Mouse (Mus musculus): ENCODE results near the gene Degs2. TPM values are rescaled to one million over a fixed set of nuclear protein-coding genes. Genes with fewer than 3 reads are reported as not detected.

Degs2 gene
- polyA plus RNA-seq, 1 experiment from 2014 or later = 2.0 TPM

- no peak for ATAC-seq (ENCODE audit: insufficient number of reproducible peaks, insufficient read depth, low FRiP score, low TSS enrichment)
- Histone ChIP-seq H3K4me1 (no peaks in the 10 kb centered on the region), H3K27ac (no peak overlapping the region), H3K9ac (no peak overlapping the region), H3K27me3 (no peaks in the 10 kb centered on the region), H3K4me2 (replicated peaks) (no peak overlapping the region), H3K36me3 (peaks cover 35% of the 10 kb centered on the region), H3K4me3 (no peak overlapping the region), H3K9me3 (no peaks in the 10 kb centered on the region)
- WGBS = 93% methylated on average over 1 of the region's 1 CpGs
Measured at GRCm38 (mm10) chr12:108646234-108646633, 55.9 kb downstream of the Degs2 start.

- no peak for ATAC-seq (ENCODE audit: insufficient number of reproducible peaks, insufficient read depth, low FRiP score, low TSS enrichment)
Measured at GRCm38 (mm10) chr12:108642019-108642418, 60.1 kb downstream of the Degs2 start.

GRCm38 (mm10) chr12:108639126-108639525 is 63.0 kb downstream of the Degs2 start:
- Histone ChIP-seq H3K4me1 (no peaks in the 10 kb centered on the region), H3K36me3 (no peaks in the 10 kb centered on the region), H3K4me3 (no peak overlapping the region), H3K9me3 (no peaks in the 10 kb centered on the region), H3K9ac (no peak overlapping the region), H3K27me3 (no peaks in the 10 kb centered on the region), H3K27ac (no peak overlapping the region), H3K4me2 (replicated peaks) (no peak overlapping the region)
- no peak for ATAC-seq (ENCODE audit: insufficient number of reproducible peaks, insufficient read depth, low FRiP score, low TSS enrichment)
- WGBS = 89% methylated on average over 3 of the region's 3 CpGs

More at GRCm38 (mm10) chr12:108642019-108642418, 60.1 kb downstream of the Degs2 start:
- H3K9ac ChIP-seq = no peak overlapping the region
- no peak overlapping the region for H3K27ac ChIP-seq
- H3K36me3 ChIP-seq = no peaks in the 10 kb centered on the region
- no peak overlapping the region for H3K4me2 ChIP-seq (replicated peaks)
- H3K27me3 ChIP-seq = no peaks in the 10 kb centered on the region
- no peaks in the 10 kb centered on the region for H3K4me1 ChIP-seq
- H3K4me3 ChIP-seq = no peak overlapping the region
- H3K9me3 ChIP-seq = no peaks in the 10 kb centered on the region
- WGBS = 92% methylated on average over 3 of the region's 3 CpGs

GRCm38 (mm10) chr12:108637440-108637839 is 64.7 kb downstream of the Degs2 start:
- Histone ChIP-seq H3K4me2 (replicated peaks) (no peak overlapping the region), H3K4me1 (no peaks in the 10 kb centered on the region), H3K9me3 (no peaks in the 10 kb centered on the region), H3K27me3 (no peaks in the 10 kb centered on the region), H3K36me3 (0 out of 2 replicates have a peak, but pooled peaks cover 4% of the 10 kb centered on the region), H3K4me3 (no peak overlapping the region), H3K27ac (no peak overlapping the region), H3K9ac (no peak overlapping the region)
- WGBS = 93% methylated on average over 5 of the region's 5 CpGs
- ATAC-seq (ENCODE audit: insufficient number of reproducible peaks, insufficient read depth, low FRiP score, low TSS enrichment) = no peak

GRCm38 (mm10) chr12:108635501-108635900 is 66.6 kb downstream of the Degs2 start:
- WGBS = 86% methylated on average over 4 of the region's 4 CpGs
- Histone ChIP-seq H3K9ac (no peak overlapping the region), H3K4me1 (no peaks in the 10 kb centered on the region), H3K27me3 (no peaks in the 10 kb centered on the region), H3K4me3 (no peak overlapping the region), H3K36me3 (0 out of 2 replicates have a peak, but pooled peaks cover 4% of the 10 kb centered on the region), H3K27ac (no peak overlapping the region), H3K4me2 (replicated peaks) (no peak overlapping the region), H3K9me3 (no peaks in the 10 kb centered on the region)
- no peak for ATAC-seq (ENCODE audit: insufficient number of reproducible peaks, insufficient read depth, low FRiP score, low TSS enrichment)

GRCm38 (mm10) chr12:108634031-108634430 is 68.1 kb downstream of the Degs2 start:
- H3K27ac ChIP-seq = no peak overlapping the region
- 89% methylated on average over 1 of the region's 1 CpGs for WGBS
- H3K27me3 ChIP-seq = no peaks in the 10 kb centered on the region
- no peak overlapping the region for H3K4me2 ChIP-seq (replicated peaks)
- no peak for ATAC-seq (ENCODE audit: insufficient number of reproducible peaks, insufficient read depth, low FRiP score, low TSS enrichment)
- H3K36me3 ChIP-seq = 0 out of 2 replicates have a peak, but pooled peaks cover 4% of the 10 kb centered on the region
- no peaks in the 10 kb centered on the region for H3K4me1 ChIP-seq
- H3K4me3 ChIP-seq = no peak overlapping the region
- H3K9ac ChIP-seq = no peak overlapping the region
- H3K9me3 ChIP-seq = no peaks in the 10 kb centered on the region

GRCm38 (mm10) chr12:108632501-108632900 is 69.6 kb downstream of the Degs2 start:
- Histone ChIP-seq H3K9me3 (no peaks in the 10 kb centered on the region), H3K9ac (no peak overlapping the region), H3K36me3 (0 out of 2 replicates have a peak, but pooled peaks cover 4% of the 10 kb centered on the region), H3K4me3 (no peak overlapping the region), H3K4me2 (replicated peaks) (no peak overlapping the region), H3K27ac (no peak overlapping the region), H3K27me3 (no peaks in the 10 kb centered on the region), H3K4me1 (no peaks in the 10 kb centered on the region)
- no peak for ATAC-seq (ENCODE audit: insufficient number of reproducible peaks, insufficient read depth, low FRiP score, low TSS enrichment)

GRCm38 (mm10) chr12:108630741-108631688 is 71.1 kb downstream of the Degs2 start:
- ATAC-seq (ENCODE audit: insufficient number of reproducible peaks, insufficient read depth, low FRiP score, low TSS enrichment) = no peak
- 87% methylated on average over 6 of the region's 6 CpGs for WGBS
- no peak overlapping the region for H3K9ac ChIP-seq

GRCm38 (mm10) chr12:108629556-108629955 is 72.6 kb downstream of the Degs2 start:
- Histone ChIP-seq H3K27me3 (no peaks in the 10 kb centered on the region), H3K9me3 (no peaks in the 10 kb centered on the region), H3K9ac (no peak overlapping the region), H3K4me1 (no peaks in the 10 kb centered on the region), H3K4me2 (replicated peaks) (no peak overlapping the region), H3K36me3 (0 out of 2 replicates have a peak, but pooled peaks cover 4% of the 10 kb centered on the region), H3K4me3 (no peak overlapping the region), H3K27ac (no peak overlapping the region)
- ATAC-seq (ENCODE audit: insufficient number of reproducible peaks, insufficient read depth, low FRiP score, low TSS enrichment) = no peak
- WGBS = 90% methylated on average over 1 of the region's 1 CpGs

More at GRCm38 (mm10) chr12:108630741-108631688, 71.1 kb downstream of the Degs2 start:
- Histone ChIP-seq H3K9me3 (no peaks in the 10 kb centered on the region), H3K4me1 (no peaks in the 10 kb centered on the region), H3K4me2 (replicated peaks) (no peak overlapping the region), H3K27ac (no peak overlapping the region), H3K27me3 (no peaks in the 10 kb centered on the region), H3K4me3 (no peak overlapping the region), H3K36me3 (0 out of 2 replicates have a peak, but pooled peaks cover 4% of the 10 kb centered on the region)

MicroRNA genes within 50 kb of the gene (microRNA counts, 519-probe panel; counts per million panel counts)
- microRNA mmu-miR-342-3p = 5,309 counts per million, percentile 89 among the panel's probes with 10 or more counts
- microRNA mmu-miR-342-5p = 460 counts per million, percentile 65 among the panel's probes with 10 or more counts

Small RNA genes within 50 kb of the gene (microRNA-seq; reads per million reads assigned to microRNA genes)
- gene Gm23872 (not detected), gene Mir342 (7,126 reads per million, percentile 92 among the genes with 10 or more reads in this experiment)

Other genes starting within 250 kb of the Degs2 start
- gene Evl, start 147.6 kb downstream of the Degs2 start, polyA plus RNA-seq (2016; fragmentation: Nextera tagmentation; extraction: Ambion mirVana) = 88.5 and 95.1 TPM in 2 replicates
- gene Yy1, start 90.7 kb upstream of the Degs2 start, polyA plus RNA-seq (2016; fragmentation: Nextera tagmentation; extraction: Ambion mirVana) = 20.8 and 23.2 TPM in 2 replicates
- gene Slc25a29, start 133.6 kb upstream of the Degs2 start, polyA plus RNA-seq (2016; fragmentation: Nextera tagmentation; extraction: Ambion mirVana) = 16.9 and 19.4 TPM in 2 replicates
- gene Slc25a47, start 133.7 kb upstream of the Degs2 start, polyA plus RNA-seq (2016; fragmentation: Nextera tagmentation; extraction: Ambion mirVana) = 16.0 and 16.8 TPM in 2 replicates
- gene Wdr25, start 191.3 kb upstream of the Degs2 start, polyA plus RNA-seq (2016; fragmentation: Nextera tagmentation; extraction: Ambion mirVana) = 9.3 and 12.9 TPM in 2 replicates
- gene Wars, start 191.9 kb upstream of the Degs2 start, polyA plus RNA-seq (2016; fragmentation: Nextera tagmentation; extraction: Ambion mirVana) = 97.5 and 98.1 TPM in 2 replicates

Measured in embryonic facial prominence, embryonic 12.5 days (tissue).